Mouse (Mus musculus): Measurements from ENCODE around the gene Rufy1.

DNA sequence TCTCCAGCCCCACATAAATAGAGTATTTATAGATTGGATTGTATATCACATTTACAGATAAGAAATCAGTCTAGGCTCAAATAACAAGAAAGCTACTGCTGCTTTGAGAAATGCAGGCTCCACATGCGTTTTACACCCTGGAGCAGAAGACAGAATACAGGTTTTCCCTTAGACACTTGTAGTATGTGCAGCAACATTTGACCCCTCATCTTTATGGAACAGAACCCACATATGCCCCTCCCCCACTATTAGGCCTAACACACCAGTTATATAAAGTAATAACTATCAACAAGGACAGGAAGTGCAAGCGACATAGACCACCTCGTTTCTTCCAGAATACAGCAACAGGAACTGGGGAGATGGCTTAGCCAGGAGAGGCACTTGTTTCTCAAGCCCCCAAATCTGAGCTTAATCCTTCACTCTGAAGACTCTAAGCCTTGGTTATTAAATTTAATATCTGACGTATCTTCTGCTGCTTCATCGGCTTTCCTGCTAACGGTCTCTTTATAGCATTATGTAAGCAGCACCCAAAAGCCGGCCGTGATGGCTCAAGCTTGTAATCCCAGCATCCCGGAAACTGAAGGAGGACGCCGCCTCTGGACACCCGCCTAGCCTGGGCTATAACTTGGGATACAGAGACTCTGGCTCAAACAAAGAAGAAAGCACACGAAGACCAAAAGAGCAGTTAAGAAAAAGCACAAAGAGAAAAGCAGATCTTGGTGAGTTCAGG, 56.5 kb downstream of the Rufy1 start:
- no peak for TF ChIP-seq CTCF (IDR thresholded peaks at IDR 0.05; ENCODE audit: low read depth)
- no peak for TF ChIP-seq EP300 (IDR thresholded peaks at IDR 0.05; ENCODE audit: low read depth)

Measured in liver, embryonic 14.5 days (tissue).